8 mouse cellular contexts compared by ENCODE assay signal in the genomic region with DNA sequence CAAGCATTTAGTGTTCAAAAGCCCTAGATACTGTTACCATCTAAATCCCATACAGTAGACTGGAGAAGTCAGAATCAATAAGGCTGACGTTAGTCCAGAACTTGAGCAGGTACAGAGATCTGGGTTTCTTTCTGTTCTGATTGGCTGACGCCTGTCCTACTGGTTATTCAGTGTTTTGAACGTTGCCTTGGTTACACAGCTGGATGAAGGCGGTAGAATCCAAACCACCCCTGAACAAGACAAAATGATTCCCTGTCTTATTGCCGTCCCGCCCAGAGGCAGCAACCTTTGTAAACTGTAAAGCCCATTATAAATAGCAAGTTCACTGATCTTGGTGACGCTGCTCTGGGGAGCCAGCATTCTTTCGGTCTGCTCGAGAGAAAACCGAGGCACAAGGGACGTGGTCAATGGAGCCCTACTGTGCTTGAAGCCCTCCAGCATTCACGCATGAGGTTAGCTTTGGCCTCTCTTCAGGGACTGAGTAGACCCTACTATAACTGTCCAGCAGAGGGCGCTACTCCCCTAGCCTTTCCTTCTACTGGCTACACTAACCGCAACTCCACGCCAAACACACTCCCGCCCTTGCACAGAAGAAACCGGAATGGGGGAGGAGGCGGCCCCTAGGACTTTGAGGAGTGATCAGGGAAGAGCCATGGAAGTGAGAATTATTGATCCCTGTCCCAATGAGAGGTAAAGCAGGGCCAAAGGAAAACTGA. TPM values are rescaled to one million over a fixed set of nuclear protein-coding genes. Genes with fewer than 3 reads are reported as not detected.
DNase-seq lines count a peak whose midpoint lies in the region; ATAC-seq and TF ChIP-seq lines count a peak whose summit lies in the region.

No protein-coding gene starts in this region.

- H3K4me2 ChIP-seq in embryonic facial prominence, embryonic 13.5 days: peak overlapping the region; percentile 88
- peak overlapping the region; percentile 87 for H3K4me2 ChIP-seq in limb, embryonic 13.5 days (replicated peaks)
- H3K4me2 ChIP-seq in midbrain, embryonic 15.5 days: peak overlapping the region; percentile 92

- H3K4me1 ChIP-seq in embryonic facial prominence, embryonic 13.5 days: peaks cover 44% of the 10 kb centered on the region
- peaks cover 18% of the 10 kb centered on the region for H3K4me1 ChIP-seq in heart, adult 2 months (ENCODE audit: control insufficient read depth, insufficient read depth, low read length)
- peaks cover 44% of the 10 kb centered on the region for H3K4me1 ChIP-seq in limb, embryonic 13.5 days
- H3K4me1 ChIP-seq in midbrain, embryonic 15.5 days: peaks cover 55% of the 10 kb centered on the region

- peak; percentile 70 for ATAC-seq in embryonic facial prominence, embryonic 13.5 days (ENCODE audit: insufficient number of reproducible peaks, insufficient read depth, low FRiP score, low TSS enrichment, low read depth)
- ATAC-seq in limb, embryonic 13.5 days (ENCODE audit: low FRiP score, low read depth): peak; percentile 84
- peak; percentile 75 for ATAC-seq in midbrain, embryonic 15.5 days (replicated peaks)

- TF ChIP-seq POLR2A in heart, adult 2 months (IDR thresholded peaks at IDR 0.05; ENCODE audit: insufficient read depth, low read depth, low read length): peak; percentile 57

- no peaks in the 10 kb centered on the region for H3K27me3 ChIP-seq in embryonic facial prominence, embryonic 13.5 days
- H3K27me3 ChIP-seq in heart, adult 2 months (ENCODE audit: control insufficient read depth, insufficient read depth, low read length): no peaks in the 10 kb centered on the region
- H3K27me3 ChIP-seq in limb, embryonic 13.5 days: no peaks in the 10 kb centered on the region
- H3K27me3 ChIP-seq in midbrain, embryonic 15.5 days (replicated peaks): no peaks in the 10 kb centered on the region

- no peaks in the 10 kb centered on the region for H3K36me3 ChIP-seq in embryonic facial prominence, embryonic 13.5 days
- no peaks in the 10 kb centered on the region for H3K36me3 ChIP-seq in heart, adult 2 months (ENCODE audit: control insufficient read depth, insufficient read depth, low read length)
- H3K36me3 ChIP-seq in limb, embryonic 13.5 days: no peaks in the 10 kb centered on the region
- no peaks in the 10 kb centered on the region for H3K36me3 ChIP-seq in midbrain, embryonic 15.5 days (replicated peaks)

- peak overlapping the region; percentile 100 for H3K27ac ChIP-seq in embryonic facial prominence, embryonic 13.5 days
- peak overlapping the region; percentile 95 for H3K27ac ChIP-seq in heart, adult 2 months
- H3K27ac ChIP-seq in limb, embryonic 13.5 days: peak overlapping the region; percentile 100; the same call in 1 of the 2 replicates
- H3K27ac ChIP-seq in midbrain, embryonic 15.5 days: peak overlapping the region; percentile 98

- DNase-seq in 3T3-L1 (ENCODE audit: low read depth, low spot score): peak; percentile 98
- peak; percentile 93 to 94 for DNase-seq in adrenal gland, postnatal 36 days
- DNase-seq in heart, adult 2 months: peak; percentile 91 to 92
- peak; percentile 90 to 95 for DNase-seq in kidney, adult 8-10 months
- peak; percentile 76 to 91 for DNase-seq in spleen, adult 18-20 months

- 2% methylated on average over 18 of the region's 18 CpGs for WGBS in embryonic facial prominence, embryonic 13.5 days
- WGBS in heart, adult 2 months: 8% methylated on average over 18 of the region's 18 CpGs
- WGBS in limb, embryonic 13.5 days: 6% methylated on average over 18 of the region's 18 CpGs
- 2% methylated on average over 18 of the region's 18 CpGs for WGBS in midbrain, embryonic 15.5 days

- no peaks in the 10 kb centered on the region for H3K9me3 ChIP-seq in embryonic facial prominence, embryonic 13.5 days
- no peaks in the 10 kb centered on the region for H3K9me3 ChIP-seq in limb, embryonic 13.5 days
- H3K9me3 ChIP-seq in midbrain, embryonic 15.5 days: no peaks in the 10 kb centered on the region

- TF ChIP-seq CTCF in heart, adult 2 months (IDR thresholded peaks at IDR 0.05): peak; percentile 97

- TF ChIP-seq EP300 in heart, adult 2 months (IDR thresholded peaks at IDR 0.05; ENCODE audit: insufficient read depth, low read depth, low read length): peak; percentile 96

- H3K79me2 ChIP-seq in heart, adult 2 months (replicated peaks; ENCODE audit: control insufficient read depth, insufficient read depth, low read length): no peaks in the 10 kb centered on the region

- H3K9ac ChIP-seq in embryonic facial prominence, embryonic 13.5 days: peak overlapping the region; percentile 93
- peak overlapping the region; percentile 94 for H3K9ac ChIP-seq in heart, adult 2 months (ENCODE audit: low read depth, low read length)
- peak overlapping the region; percentile 63 for H3K9ac ChIP-seq in limb, embryonic 13.5 days
- H3K9ac ChIP-seq in midbrain, embryonic 15.5 days: peak overlapping the region; percentile 17; the same call in 1 of the 2 replicates

- peak overlapping the region; percentile 51 for H3K4me3 ChIP-seq in embryonic facial prominence, embryonic 13.5 days
- H3K4me3 ChIP-seq in heart, adult 2 months: peak overlapping the region; percentile 40
- H3K4me3 ChIP-seq in limb, embryonic 13.5 days: peak overlapping the region; percentile 52
- peak overlapping the region; percentile 50 for H3K4me3 ChIP-seq in midbrain, embryonic 15.5 days

- intact Hi-C loops in heart, adult 2 months (cut with DNase I): loop anchor here (1.0 to 5.0 kb wide), 3 partner anchors 60 to 142 kb away; a partner anchor contains a TSS

RNA-seq across cellular contexts. Expression of a gene that starts 14.2 kb away (rescaled TPM):
- total RNA-seq in adrenal gland, postnatal 36 days (2021): not detected
- polyA plus RNA-seq in embryonic facial prominence, embryonic 13.5 days (2015; fragmentation: Nextera tagmentation; extraction: Ambion mirVana): not detected in 2 replicates
- total RNA-seq in heart, adult 2 months (2021): not detected
- 0.12 and 0.18 TPM in 2 replicates for polyA plus RNA-seq in heart, adult 2 months (2012; rRNA removed)
- not detected in 2 replicates for polyA plus RNA-seq in limb, embryonic 13.5 days (2015; fragmentation: Nextera tagmentation; extraction: Ambion mirVana)
- polyA plus RNA-seq in midbrain, embryonic 15.5 days (2015; fragmentation: Nextera tagmentation; extraction: Ambion mirVana): not detected in 2 replicates

RNA-seq across cellular contexts. Expression of a gene that starts 14.3 kb away (rescaled TPM):
- not detected for total RNA-seq in adrenal gland, postnatal 36 days (2021)
- polyA plus RNA-seq in embryonic facial prominence, embryonic 13.5 days (2015; fragmentation: Nextera tagmentation; extraction: Ambion mirVana): not detected in 2 replicates
- not detected for total RNA-seq in heart, adult 2 months (2021)
- polyA plus RNA-seq in heart, adult 2 months (2012; rRNA removed): not detected in 2 replicates
- not detected in 2 replicates for polyA plus RNA-seq in limb, embryonic 13.5 days (2015; fragmentation: Nextera tagmentation; extraction: Ambion mirVana)
- polyA plus RNA-seq in midbrain, embryonic 15.5 days (2015; fragmentation: Nextera tagmentation; extraction: Ambion mirVana): 0.61 TPM in 1 of 2 replicates, not detected in the other

Comparison
In these comparisons a context has a peak if more than half of its experiments do, and no peak if none do; other contexts are left out.
1. Peak in every context shown above with its lines: DNase-seq, ATAC-seq, H3K4me3 ChIP-seq and H3K27ac ChIP-seq.
2. H3K9ac ChIP-seq: peak in every context shown above with its lines; median percentile 94 in heart, adult 2 months; 93 in embryonic facial prominence, embryonic 13.5 days; 63 in limb, embryonic 13.5 days; 17 in midbrain, embryonic 15.5 days.